Mouse (Mus musculus) adrenal gland, postnatal 14 days (tissue): ENCODE measurements around the gene Plod1. TPM values are rescaled to one million over a fixed set of nuclear protein-coding genes. Genes with fewer than 3 reads are reported as not detected.

Experiments used
- total RNA-seq: library from RNA; stranded (reverse); gene quantifications from 2 replicates; pipeline ENCODE4 v1.2.3, GENCODE M21; 2021

Plod1 gene
- total RNA-seq, 1 experiment from 2014 or later = 43.7 TPM

Other genes starting within 250 kb of the Plod1 start
- 0.22 and 0.49 TPM in 2 replicates for gene Zfp534, start 234.2 kb downstream of the Plod1 start, total RNA-seq
- gene Zfp984, start 127.0 kb downstream of the Plod1 start, total RNA-seq = 4.6 and 5.9 TPM in 2 replicates
- gene Zfp933, start 88.4 kb downstream of the Plod1 start, total RNA-seq = 21.0 and 28.2 TPM in 2 replicates
- 19.4 and 26.0 TPM in 2 replicates for gene Miip, start 68.0 kb downstream of the Plod1 start, total RNA-seq
- gene Fv1, start 67.8 kb downstream of the Plod1 start, total RNA-seq = 7.8 and 9.2 TPM in 2 replicates
- 191 and 207 TPM in 2 replicates for gene Mfn2, start 32.1 kb downstream of the Plod1 start, total RNA-seq
- 43.4 and 44.0 TPM in 2 replicates for gene 2510039O18Rik, start 4.1 kb upstream of the Plod1 start, total RNA-seq
- not detected in 2 replicates for gene Nppb, start 49.0 kb upstream of the Plod1 start, total RNA-seq
- gene Nppa, start 64.0 kb upstream of the Plod1 start, total RNA-seq = not detected in 2 replicates
- gene Clcn6, start 102.1 kb upstream of the Plod1 start, total RNA-seq = 9.7 and 12.0 TPM in 2 replicates
- 42.6 and 46.6 TPM in 2 replicates for gene Mthfr, start 102.3 kb upstream of the Plod1 start, total RNA-seq
- gene Agtrap, start 151.3 kb upstream of the Plod1 start, total RNA-seq = 45.1 and 45.2 TPM in 2 replicates
- gene Mad2l2, start 193.6 kb upstream of the Plod1 start, total RNA-seq = 20.0 and 21.2 TPM in 2 replicates
- 0.11 and 0.38 TPM in 2 replicates for gene Draxin, start 193.9 kb upstream of the Plod1 start, total RNA-seq
- 30.7 and 31.0 TPM in 2 replicates for gene Fbxo6, start 215.4 kb upstream of the Plod1 start, total RNA-seq
- 6.7 and 9.1 TPM in 2 replicates for gene Fbxo44, start 223.7 kb upstream of the Plod1 start, total RNA-seq
- 3.3 and 3.9 TPM in 2 replicates for gene Fbxo2, start 223.9 kb upstream of the Plod1 start, total RNA-seq